Mouse (Mus musculus) gonadal fat pad, adult 2 months (tissue): ENCODE results near the gene Bahcc1. TPM values are rescaled to one million over a fixed set of nuclear protein-coding genes. Genes with fewer than 3 reads are reported as not detected.
A peak's percentile ranks its signal among the peaks of the same experiment; 100 is the strongest.

Experiments used
- DNase-seq: peaks from one replicate; pipeline ENCODE4 v3.0.0-alpha.2; 2012; ENCODE audit warnings: low read depth
- polyA plus RNA-seq: library from polyadenylated mRNA; depleted of rRNA; stranded (reverse); fragments of >200 nt; gene quantifications from 2 replicates; pipeline ENCODE4 v1.2.3, GENCODE M21; 2012; rRNA removed

Gene Bahcc1
- polyA plus RNA-seq = 7.4 and 10.7 TPM in 2 replicates

DNA sequence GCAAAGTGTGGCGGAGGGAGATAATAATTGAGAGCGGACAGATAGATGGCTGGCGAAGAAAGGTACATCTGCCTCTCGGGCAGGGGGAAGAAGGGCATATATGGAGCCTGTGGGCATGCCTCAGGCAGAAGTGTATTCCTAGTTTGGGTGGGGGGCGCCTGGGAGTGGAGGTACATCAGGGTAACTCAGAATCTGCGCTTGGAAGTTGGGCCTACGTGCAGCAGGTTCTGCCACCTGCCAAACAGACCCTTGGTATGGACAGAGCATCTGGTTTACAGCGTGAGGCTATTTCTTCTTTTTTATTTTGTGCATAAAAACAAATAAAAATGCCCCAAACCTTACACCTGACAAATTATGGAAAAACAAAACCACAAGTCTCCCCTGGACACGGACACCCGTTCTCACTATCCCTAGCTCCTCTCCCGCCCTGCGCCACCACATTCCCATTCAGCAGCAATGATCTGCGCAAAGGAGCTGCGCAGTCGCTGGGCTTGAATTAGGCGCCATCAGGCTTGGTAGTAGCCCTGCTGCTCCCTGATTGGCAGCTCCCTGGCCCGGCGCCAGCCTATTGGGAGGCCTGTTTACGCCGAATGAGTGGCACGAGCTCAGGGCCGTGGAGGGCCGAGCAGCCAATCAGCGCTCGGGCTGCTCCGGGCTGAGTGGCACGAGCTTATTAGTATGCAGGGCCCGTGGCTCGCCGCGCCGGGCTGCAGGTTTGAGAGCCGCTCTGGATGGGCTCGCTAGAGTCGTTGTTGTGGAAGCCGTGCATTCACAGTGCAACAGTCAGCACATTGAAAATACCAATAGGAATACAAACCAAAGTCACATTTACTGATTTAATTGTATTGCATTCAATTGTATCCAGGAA lies at the start of gene Bahcc1:
Gene Bahcc1 (plus strand): TSS at position 718 of the 868 bp plus-strand sequence.
- DNase-seq = peak; percentile 91

DNA sequence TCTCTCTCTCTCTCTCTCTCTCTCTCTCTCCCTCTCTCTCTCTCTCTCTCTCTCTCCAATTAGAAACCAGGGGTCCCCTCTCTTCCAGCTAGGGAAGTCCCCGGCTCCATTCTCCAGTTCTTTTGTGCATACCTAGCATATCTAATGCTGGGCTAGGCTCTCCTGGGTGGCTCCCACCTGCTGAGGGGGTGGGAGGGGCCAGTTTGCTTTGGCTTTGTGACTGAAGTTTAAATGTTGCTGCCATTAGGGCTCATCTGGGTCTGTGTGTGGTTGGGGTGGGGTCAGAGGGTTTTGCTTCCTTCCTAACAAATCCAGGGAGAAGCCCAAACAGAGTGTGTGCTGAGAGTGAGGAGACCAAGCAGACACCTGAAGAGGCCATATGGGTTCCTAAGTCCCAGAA lies 49.6 kb upstream of the Bahcc1 start:
- no peak for DNase-seq

DNA sequence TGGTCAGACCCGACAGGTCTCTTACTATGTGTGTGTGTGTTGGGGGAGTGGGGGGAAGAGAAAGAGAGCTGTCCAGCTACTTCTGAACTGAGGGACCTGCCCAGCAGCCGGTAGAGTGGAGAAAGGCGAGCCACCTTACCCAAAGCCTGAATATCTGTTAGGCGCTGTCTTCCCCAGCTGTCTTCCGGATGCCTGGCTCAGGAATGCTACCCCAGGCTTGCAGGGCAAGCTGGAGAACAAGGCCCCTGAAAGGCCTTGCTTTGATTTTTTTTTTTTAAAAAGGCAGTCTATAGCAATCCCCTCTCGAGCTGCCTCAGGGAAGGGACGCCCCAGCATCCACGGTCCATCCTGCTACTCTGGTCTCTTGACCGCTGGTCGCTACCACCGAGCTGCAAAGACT lies 49.0 kb upstream of the Bahcc1 start:
- DNase-seq = no peak

DNA sequence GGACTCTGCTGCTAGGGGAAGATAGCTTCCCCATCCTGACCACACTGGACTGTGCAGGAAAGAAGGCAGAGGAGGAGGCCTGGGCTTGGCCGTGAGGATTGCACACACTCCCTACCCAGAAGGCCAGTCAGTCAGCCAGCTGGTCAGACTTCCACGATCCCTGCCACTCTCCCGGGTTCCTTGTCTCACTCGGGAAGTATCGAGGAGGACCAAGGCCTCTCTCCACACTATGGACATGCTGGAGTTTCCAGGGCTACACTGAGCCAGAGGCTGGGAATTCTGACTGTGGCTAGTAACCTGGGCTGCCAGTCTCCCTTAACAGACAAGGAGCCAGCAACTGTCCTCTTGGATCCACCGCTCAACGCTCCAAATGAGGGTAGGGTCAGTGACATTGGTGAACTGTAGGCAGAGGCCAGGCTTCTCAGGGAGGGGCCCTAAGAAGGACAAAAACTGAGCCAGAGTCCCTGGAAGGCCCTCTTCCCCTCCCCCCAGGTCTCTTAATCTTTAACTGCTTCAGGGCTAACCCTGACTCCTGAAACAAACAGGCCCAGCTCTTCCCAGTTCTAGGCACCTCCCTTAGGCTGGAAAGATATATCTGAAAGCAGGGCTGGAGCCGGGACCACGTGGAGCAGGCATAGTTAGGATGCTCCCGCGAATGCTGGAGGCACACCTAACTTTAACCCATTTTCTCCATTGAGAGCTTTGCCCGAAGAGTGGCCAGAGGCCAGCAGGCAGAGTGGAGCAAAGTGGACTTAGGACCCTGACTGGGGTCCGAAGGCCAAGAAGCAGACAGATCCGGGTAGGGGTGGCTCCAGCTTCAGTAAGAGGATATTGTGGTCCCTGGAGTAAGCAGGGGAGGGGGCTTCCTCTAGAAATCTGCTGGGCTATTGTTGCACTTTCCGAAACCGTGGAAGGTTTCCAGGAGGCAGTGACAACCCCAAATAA lies 48.1 kb upstream of the Bahcc1 start:
- DNase-seq = no peak

DNA sequence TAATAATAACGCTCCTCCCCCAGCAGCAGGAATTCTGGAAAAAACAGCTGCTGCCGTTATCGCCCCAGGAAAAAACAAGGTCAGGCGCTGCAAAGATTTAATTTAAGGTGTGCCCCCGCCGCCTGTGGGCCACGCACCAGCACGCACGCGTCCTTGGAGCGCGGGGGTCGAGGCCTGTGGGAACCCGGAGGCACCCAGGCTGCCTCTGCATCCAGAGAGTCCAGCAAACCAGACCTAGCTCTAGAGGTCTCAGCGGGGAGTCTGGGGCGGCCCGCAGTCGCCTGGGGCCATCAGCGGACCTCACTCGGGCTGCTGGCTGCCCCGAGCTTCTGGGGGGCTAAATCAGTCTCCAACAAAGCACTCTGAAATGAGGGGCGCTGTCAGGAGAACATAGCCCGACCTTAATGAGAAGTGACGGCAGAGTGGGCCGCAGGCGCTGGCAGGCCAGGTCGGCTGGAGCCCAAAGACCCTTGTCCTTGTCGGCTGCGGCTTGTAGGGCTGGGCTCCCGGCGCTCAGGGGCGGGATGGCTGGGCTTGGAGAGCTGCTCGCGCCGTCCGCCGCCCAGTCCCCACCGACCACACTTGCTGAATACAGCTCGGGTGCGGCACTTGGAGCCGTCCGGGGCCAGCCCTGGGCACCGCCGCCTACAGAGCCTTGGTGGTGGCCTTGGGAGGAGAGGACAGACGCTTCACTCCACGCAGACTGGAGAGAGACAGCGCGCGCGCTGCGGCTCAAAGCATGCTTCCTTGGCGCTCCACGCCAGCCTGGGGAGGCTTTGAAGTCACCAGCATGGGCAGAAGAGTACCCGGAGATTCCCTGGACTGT lies 47.2 kb upstream of the Bahcc1 start:
- no peak for DNase-seq

DNA sequence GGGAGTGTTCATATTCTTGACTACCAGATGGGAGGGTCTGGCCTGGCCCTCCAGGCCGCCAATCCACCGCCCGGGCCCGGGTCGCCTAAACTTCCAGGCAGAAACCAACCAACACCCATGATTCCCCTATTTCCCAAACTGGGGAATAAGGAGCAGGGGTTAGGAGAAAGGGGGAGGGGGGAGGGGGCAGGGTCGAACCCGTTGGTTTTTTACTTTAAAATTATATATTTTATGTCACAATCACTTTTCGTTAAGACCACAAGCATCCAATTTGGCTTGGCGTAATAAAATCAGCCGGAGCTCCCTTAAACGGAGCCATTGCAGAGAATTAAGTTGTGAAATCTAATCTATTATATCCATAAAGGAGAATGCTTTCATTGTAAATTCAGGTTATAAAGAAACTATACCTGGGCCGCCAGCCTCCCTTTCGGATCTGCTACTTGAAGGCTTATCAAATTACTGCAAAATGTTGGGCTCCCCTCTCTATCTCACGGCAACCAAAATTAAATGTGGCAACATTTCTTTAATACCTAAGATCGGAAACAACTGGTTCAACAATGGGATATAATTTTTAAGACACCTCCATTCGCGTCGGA lies 46.5 kb upstream of the Bahcc1 start:
- DNase-seq = no peak

DNA sequence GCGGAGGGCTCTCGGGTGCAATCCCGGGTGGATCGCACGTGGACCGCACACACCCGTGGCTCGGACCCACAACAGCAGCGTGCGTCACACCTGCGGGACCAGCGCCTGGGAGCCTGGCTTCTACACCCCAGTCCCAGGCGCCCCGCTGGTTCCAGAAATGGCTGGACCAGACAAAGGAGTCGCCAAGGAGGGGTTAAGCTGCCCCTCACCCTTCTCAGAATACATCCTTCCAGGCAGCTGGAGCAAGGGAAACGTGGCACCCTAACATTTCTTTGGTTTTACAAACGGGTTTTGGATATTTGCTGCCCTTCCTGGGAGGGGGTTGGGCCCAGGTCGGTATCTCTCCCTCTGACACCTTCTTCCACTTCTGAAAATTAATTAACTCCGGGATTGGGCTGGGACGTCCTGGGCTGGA lies 45.9 kb upstream of the Bahcc1 start:
- no peak for DNase-seq

DNA sequence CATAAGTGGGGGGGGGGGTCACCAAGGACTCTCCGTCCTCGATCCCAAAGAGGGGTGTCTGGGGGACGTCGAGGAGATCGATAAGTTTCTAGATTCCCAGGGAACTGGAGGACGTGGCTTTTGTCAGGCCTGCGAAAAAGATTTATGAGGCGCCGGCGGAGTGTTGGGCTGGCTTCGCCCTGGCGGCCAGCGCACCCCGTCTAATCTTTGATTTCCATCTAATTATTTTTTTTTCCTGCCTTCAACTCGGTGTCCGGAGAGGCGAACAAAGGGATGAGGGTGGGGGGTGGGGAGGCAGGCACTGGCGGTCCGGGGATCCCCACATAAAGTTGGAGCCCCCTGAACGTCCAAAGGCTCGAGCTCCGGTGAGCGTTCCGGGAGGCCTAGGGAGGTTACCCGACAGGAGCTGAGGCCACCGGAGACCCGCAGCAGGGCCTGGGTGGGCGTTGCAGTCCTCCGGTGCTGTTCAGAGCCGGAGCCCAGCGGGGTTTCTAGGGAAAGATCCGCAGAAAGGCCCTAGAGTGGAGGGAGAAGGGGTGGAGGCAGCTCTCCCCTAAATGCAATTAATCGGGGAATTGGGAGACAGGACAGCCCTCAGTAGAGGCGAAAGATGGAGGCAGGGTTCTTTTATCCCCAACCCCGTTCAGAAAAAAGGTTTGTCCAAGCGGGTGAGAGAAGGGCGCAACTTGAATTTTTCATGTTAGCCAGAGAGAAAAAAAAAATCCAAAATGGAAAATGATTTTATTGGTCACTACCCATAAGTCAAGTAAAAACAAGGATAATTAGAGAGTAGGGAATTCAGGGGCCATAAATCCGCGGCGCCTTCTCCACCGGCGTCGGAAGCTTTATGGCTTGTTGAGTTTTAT lies 45.3 kb upstream of the Bahcc1 start:
- DNase-seq = no peak

DNA sequence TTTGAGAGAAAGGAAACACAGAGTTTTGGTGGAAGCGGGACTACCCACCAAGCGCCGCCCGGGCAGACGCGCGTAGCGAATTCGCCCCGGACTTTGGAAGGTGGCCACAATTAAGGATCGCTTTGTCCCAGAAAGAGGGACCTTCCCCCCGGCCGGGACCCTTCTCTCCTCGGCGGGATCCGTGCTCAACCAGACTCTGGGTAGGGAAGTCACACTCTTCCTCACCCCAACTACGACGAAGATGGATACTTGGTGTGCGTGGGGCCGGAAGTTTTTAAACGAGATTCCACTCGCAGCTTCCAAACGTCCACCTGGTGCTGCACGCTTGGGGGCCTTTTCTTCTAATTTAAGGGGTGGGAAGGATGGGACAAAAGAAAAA lies 44.7 kb upstream of the Bahcc1 start:
- no peak for DNase-seq

DNA sequence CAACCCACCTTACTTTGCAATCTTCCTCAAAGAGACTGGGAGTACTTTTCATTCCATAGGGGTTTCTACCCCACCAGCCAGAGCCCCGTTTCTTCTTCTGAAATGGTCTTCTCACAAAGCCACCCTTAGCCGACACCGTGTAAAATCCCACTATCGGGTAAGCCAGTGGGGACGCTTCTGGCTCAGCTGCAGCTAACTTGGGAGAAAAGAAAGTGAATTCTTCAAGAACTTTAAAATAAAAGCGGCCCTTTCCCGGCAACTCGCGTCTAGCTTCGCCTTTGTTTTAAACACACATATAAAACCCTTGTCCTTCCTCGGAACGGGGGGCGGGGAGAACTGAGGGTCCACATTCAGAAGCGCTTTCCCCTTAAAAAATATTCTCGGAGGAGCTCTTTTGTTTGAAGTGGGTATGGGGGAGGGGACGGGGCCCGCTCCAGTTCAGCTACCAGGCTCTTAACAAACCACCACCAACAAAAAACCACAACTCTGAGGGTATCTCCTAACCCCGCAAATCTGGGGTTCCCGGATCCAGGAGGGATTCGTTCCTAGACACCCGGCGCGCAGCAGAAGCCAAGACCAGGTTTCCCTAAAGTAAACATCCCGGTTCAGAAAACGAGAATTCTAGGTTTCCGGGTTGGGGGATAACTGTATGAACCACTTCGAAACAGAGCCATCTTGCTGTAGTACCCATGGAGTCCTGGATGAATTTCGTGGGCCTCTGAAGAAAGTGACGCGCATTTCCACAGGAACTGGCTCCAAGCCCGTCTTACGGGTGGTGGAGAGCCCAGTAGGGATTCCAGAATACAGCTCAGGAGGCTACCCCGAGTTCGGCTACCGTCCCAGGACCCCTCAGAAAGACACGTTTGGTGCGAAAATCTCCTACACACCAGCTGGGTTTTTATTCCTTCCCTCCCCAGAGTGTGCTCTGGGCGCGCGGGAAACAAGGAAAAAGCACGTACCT lies 44.0 kb upstream of the Bahcc1 start:
- DNase-seq = peak; percentile 20

DNA sequence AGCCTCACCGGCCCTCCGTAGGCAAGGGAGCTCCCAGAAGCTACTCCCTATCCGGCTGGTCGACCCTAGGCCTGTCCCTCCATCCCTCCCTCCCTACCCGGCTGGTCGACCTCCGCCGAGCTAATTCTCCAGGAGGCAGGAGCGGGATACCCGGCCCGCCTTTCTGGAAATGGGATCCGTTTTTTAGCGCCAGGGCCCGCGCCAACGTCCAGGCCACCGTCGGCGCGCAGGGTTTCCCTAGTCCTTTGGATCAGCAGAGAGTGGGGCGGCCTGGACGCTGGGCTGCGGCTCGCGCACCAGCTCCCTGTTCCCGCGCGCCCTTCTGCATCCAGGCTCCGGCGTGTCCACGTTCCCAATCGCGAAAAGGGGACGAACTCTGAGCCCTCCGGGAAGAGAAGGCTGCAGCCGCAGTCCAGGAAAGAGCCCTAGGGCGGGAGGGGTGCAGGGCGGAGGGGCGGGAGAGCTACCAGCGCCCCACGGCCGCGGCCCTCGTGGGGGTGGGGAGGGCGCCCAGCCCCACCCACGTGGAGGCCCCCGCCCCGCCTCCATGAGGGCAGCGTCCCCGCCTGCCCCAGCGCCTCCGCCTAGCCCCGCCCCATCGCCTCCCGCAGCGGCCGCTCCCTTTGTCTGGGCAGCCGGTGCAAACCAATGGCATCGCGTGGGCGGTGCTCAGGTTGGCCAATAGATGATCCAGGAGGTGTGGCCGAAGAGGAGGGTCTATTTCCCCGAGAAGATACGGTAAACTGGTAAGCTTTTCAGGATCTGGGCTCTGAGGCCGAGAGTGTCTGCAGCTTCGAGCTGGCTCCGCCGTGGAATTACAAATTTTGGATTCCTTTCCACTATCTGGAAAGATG lies 43.1 kb upstream of the Bahcc1 start:
- DNase-seq = peak; percentile 64

DNA sequence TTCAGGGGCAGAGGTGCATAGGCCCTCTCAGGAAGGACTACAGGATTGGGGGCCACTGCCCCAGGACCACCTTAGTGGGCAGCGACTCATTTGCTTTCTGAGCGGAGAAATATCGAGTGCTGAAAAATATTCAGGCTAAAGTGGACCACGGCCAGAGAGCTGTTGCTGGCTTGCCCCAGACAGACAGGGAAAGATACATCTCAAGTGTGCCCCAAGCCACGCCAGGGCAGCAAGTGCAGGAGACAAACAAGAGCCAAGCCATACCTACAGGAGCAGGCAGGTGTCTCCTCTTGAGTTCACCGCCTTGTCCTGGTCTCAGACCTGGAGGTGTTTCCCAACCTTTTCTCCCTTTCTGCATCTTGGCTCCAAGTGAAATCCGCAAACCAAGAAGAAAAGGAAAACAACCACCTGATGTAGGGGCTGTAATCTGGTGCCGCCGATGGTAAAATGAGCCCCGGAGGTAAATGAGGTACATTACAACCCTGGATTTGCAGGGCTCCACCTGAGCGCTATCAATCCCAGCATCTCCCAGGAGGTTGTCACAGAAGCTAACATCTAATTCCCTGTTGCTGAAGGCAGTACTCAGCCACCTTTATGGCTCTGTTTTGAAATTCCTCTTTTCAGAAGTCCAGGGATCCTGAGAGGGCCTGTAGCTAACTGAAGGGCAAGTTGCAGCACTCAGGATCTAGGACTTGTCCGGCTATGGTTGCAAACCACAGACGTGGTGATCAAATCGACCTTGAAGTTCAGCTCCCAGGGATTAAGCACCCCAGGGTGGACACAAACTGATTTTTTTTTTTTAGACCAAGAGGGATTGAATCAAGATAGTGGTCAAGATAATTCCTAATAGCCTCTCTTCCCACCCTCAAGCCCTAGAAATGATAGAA lies 42.0 kb upstream of the Bahcc1 start:
- peak; percentile 90 for DNase-seq

DNA sequence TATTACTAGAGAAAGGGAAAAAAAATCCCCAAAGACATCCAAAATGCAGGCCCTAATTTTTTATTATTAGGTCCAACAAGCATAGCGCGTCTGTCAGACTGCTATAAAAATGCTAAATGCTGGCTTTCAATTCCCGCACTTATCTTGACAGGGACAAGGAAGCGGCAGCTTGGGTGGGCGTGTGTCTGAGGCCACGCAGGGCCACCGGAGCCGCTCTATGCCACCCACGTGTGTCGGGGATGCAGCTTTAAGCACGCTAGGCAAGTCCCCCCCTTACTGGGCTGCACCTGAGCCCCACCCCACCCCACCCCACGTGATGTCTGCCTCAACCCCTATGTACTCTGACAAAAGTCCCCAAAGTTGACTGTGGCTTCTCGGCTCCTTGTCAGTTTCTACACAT lies 33.9 kb upstream of the Bahcc1 start:
- no peak for DNase-seq

DNA sequence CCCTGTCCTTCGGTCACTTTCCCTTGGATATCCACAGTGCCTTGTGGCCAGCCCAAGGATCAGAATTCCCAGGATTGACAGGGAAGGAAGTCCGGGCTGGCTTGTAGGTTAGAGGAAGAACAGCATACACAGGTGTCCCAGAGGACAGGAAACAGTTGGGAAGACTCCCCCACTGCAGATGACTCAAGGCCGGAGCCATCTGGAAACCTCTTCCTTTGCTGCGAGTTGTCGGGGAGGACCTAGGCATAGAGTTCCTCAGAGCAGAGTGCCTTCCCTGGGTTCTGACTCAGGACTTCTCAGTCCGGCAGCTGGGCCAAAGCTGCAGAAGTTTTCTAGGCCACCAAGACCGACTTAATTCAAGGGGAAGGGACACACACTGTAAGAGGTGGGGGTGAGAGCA lies 33.0 kb upstream of the Bahcc1 start:
- DNase-seq = no peak

DNA sequence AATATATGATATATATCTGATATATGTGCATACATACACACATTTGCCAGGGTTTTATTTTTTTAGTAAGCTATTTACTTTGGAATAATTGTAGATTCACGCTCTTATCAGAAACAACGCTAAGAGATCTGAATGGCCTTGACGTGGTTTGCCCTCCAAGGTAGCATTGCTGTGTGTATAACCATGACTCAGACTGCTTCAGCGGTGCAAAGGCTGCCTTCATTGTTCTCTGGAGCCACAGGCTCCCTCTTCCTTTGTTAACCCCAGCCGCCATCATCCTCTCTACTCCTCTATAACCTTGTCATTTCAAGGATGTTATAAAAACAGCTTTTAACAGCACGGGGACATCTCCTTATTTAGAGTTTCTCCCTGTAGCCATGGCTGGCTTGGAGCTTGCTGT lies 32.1 kb upstream of the Bahcc1 start:
- DNase-seq = no peak

DNA sequence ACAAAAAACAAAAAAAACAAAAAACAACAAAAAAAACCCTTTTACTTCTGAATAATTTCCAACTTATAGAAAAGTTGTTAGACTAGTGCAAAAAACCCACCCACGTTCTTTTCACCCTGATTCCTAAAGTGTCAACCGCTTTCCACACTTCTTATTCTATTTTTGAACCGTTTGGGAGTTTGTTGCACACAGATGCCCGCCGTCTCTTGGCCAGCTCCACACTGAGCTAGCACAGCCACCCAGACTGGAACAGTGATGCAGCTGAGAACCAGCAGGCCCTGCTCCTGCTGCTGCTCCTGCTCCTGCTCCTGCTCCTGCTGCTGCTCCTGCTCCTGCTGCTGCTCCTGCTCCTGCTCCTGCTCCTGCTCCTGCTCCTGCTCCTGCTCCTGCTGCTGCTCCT lies 28.5 kb upstream of the Bahcc1 start:
- no peak for DNase-seq

DNA sequence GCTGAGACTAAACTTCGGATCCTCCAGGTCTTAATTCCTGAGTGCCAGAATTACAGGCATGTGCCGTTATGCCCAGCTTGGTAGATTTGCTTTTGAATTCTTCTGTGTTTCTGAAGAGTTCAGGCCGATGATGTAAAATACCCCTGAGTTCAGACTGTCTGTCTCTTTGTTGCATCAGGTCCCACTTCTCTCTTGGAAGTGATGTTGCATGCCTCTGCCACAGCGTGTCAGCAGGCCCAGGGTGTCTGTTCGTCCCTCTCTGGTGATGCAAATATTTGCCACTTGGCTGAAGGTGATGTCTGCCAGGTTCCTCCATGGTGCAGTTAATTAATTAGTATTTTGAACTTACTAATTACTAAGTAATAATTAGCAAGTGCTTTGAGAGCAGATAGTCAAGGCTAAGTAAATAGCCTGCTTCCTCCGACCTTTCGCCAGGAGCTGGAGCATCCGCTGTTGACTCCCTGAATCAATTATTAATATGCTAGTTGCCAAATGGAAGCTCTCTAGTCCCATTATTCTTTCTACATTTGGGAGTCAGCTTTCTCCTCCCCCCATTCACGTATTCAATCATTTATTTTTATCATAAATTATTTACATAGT lies 26.6 kb upstream of the Bahcc1 start:
- DNase-seq = no peak
